Mouse (Mus musculus) lung, embryonic 14.5 days (tissue): ENCODE results near the gene Mansc1. TPM values are rescaled to one million over a fixed set of nuclear protein-coding genes. Genes with fewer than 3 reads are reported as not detected.

Experiments used
- ATAC-seq: fragments of 200-750 bp; cut with Nextera tagmentation; 2 replicates; pipeline ENCODE4 v1.8.0; 2017; ENCODE audit warnings: mild to moderate bottlenecking, moderate TSS enrichment, moderate library complexity; ENCODE audit not compliant: insufficient read depth
- DNase-seq: peaks from one replicate; pipeline ENCODE4 v3.0.0-alpha.2; 2015
- H3K27ac ChIP-seq: fragments of 300-500 bp; sonication (generic); 2 replicates; pipeline ENCODE4 v1.5.1; 2014; ENCODE audit warnings: low read depth, mild to moderate bottlenecking, moderate library complexity
- H3K27me3 ChIP-seq: fragments of 300-500 bp; sonication (generic); 2 replicates; pipeline ENCODE4 v1.6.1; 2014; ENCODE audit warnings: low read length, control low read depth; ENCODE audit not compliant: insufficient read depth
- H3K36me3 ChIP-seq: fragments of 300-500 bp; sonication (generic); 2 replicates; pipeline ENCODE4 v1.6.1; 2014; ENCODE audit warnings: control low read depth; ENCODE audit not compliant: insufficient read depth
- H3K4me1 ChIP-seq: fragments of 300-500 bp; sonication (generic); 2 replicates; pipeline ENCODE4 v1.6.1; 2014; ENCODE audit warnings: antibody characterized with exemption, control low read depth; ENCODE audit not compliant: insufficient read depth
- H3K4me2 ChIP-seq: fragments of 300-500 bp; sonication (generic); 2 replicates; pipeline ENCODE4 v1.6.1; 2014; ENCODE audit warnings: mild to moderate bottlenecking
- H3K4me3 ChIP-seq: fragments of 300-500 bp; sonication (generic); 2 replicates; pipeline ENCODE4 v1.5.1; 2014; ENCODE audit warnings: low read depth, low read length
- H3K9ac ChIP-seq: fragments of 300-500 bp; sonication (generic); 2 replicates; pipeline ENCODE4 v1.6.1; 2014
- H3K9me3 ChIP-seq: fragments of 300-500 bp; sonication (generic); 2 replicates; pipeline ENCODE4 v1.6.1; 2016; ENCODE audit warnings: low read depth, low read length, control low read depth
- CTCF ChIP-seq: IDR thresholded peaks from 2 replicates; pipeline ENCODE4 v1.5.1; 2016; ENCODE audit warnings: antibody characterized with exemption, low read depth
- WGBS: fragments of 180-500 bp; shearing (Covaris S2); extraction: QIAGEN DNeasy Blood & Tissue Kit; methylation state at CpG from one replicate; pipeline ENCODE4 v1.1.7; 2014; 5-methylcytosine and 5-hydroxymethylcytosine counted together
- polyA plus RNA-seq: library from polyadenylated mRNA; unstranded; fragments of >200 nt; fragmentation: Nextera tagmentation; extraction: Ambion mirVana; gene quantifications from 2 replicates; pipeline ENCODE4 v1.2.1, GENCODE M21; 2014

Mansc1 gene
- polyA plus RNA-seq, 1 experiment from 2014 or later, result 5.9 TPM

DNA sequence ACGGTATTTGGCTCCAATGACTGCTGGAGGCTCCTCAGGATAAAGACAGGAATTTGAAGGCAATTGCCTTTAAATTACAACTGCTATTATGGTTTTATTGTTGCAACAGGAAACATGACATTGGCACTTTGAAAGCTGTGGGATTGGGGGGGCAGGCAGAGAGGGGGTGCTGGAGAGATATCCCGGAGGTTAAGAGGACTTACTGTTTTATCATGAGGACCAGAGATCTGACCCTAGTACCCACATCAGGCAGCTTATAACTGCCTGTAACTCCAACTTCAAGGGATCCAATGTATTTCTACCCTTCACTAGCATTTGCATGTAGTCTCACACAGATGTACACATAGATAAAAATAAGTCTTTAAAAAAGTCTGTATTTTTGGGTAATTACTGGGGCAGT is 36.2 kb upstream of the Mansc1 start:
- 72% methylated on average over 2 of the region's 2 CpGs for WGBS
- H3K27me3 ChIP-seq, result no peaks in the 10 kb centered on the region
- no peak overlapping the region for H3K4me2 ChIP-seq
- no peak overlapping the region for H3K27ac ChIP-seq
- no peak for TF ChIP-seq CTCF
- no peaks in the 10 kb centered on the region for H3K9me3 ChIP-seq
- ATAC-seq (no peak), DNase-seq (no peak)
- no peak overlapping the region for H3K4me3 ChIP-seq
- H3K4me1 ChIP-seq, result no peaks in the 10 kb centered on the region
- no peaks in the 10 kb centered on the region for H3K36me3 ChIP-seq
- no peak overlapping the region for H3K9ac ChIP-seq

DNA sequence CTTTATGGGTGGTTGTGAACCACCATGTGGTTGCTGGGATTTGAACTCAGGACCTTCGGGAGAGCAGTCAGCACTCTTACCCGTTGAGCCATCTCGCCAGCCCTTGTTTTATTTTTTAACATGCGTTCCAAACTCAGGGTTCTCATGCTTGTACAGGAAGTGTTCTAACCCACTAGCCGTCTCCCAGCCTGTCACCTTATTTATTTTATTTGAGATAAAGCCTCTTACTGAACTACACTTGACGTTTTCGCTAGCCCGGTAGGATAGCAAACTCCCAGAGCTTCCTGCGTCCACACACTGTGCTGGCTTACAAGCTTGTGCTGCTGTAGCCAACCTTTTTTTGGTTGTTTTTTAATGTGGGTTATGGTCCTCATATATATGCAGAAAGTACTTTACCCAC is 33.5 kb upstream of the Mansc1 start:
- TF ChIP-seq CTCF, result no peak
- H3K9ac ChIP-seq, result no peak overlapping the region
- no peaks in the 10 kb centered on the region for H3K4me1 ChIP-seq
- H3K27ac ChIP-seq, result no peak overlapping the region
- H3K9me3 ChIP-seq, result no peaks in the 10 kb centered on the region
- H3K4me2 ChIP-seq, result no peak overlapping the region
- no peaks in the 10 kb centered on the region for H3K36me3 ChIP-seq
- no peak; the same call in 1 of the 2 replicates for ATAC-seq
- WGBS, result 21% methylated on average over 9 of the region's 9 CpGs
- peak; percentile 28 for DNase-seq
- H3K4me3 ChIP-seq, result no peak overlapping the region
- no peaks in the 10 kb centered on the region for H3K27me3 ChIP-seq

GRCm38 (mm10) chr6:134664573-134664972 is 32.3 kb upstream of the Mansc1 start:
- Histone ChIP-seq H3K9ac (no peak overlapping the region), H3K36me3 (no peaks in the 10 kb centered on the region), H3K4me2 (no peak overlapping the region), H3K4me1 (no peaks in the 10 kb centered on the region), H3K9me3 (no peaks in the 10 kb centered on the region), H3K27ac (no peak overlapping the region), H3K4me3 (no peak overlapping the region), H3K27me3 (no peaks in the 10 kb centered on the region)
- ATAC-seq (no peak), DNase-seq (no peak)
- 53% methylated on average over 5 of the region's 5 CpGs for WGBS
- TF ChIP-seq CTCF, result no peak

DNA sequence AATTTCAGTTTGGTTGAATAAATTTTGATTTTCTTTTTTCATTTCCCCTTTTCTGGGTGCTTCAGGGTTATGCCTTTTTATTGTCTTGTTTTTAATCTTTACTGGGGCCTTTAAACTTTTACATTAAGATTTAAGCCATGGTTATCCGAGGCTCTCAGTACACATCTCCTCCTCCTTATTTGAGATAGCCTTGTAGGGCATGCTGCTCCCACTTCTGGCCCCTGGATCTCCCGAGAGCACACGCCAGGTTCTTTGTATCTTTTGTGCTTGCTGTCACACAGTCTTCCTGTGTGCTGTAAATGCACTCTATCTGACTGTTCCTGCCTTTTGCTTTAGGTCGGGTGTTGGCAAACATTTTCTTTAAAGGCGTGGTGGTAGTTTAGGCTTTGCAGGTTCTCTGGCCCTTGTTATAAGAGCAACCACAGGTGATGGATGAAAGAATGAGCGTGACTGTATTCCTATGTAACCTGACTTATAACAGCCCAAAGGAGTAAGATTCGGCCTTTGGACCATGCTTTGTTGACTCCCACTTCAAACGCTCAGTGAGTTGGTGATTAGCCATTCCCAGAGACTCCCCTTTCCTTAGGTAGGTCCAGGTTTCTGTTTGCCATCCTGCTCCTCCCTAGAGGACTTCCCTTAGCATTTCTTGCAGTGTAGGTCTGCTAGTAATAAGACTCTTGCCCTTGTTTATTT is 28.6 kb upstream of the Mansc1 start:
- Histone ChIP-seq H3K4me3 (no peak overlapping the region), H3K9ac (no peak overlapping the region), H3K27ac (no peak overlapping the region), H3K27me3 (no peaks in the 10 kb centered on the region), H3K9me3 (no peaks in the 10 kb centered on the region), H3K36me3 (no peaks in the 10 kb centered on the region), H3K4me2 (no peak overlapping the region), H3K4me1 (no peaks in the 10 kb centered on the region)
- no peak for TF ChIP-seq CTCF
- DNase-seq (no peak), ATAC-seq (no peak)
- 58% methylated on average over 8 of the region's 8 CpGs for WGBS

- ATAC-seq (peak; percentile 94), DNase-seq (peak; percentile 88)
- WGBS, result 15% methylated on average over 9 of the region's 9 CpGs
Measured at GRCm38 (mm10) chr6:134659108-134659958, 27.0 kb upstream of the Mansc1 start.

DNA sequence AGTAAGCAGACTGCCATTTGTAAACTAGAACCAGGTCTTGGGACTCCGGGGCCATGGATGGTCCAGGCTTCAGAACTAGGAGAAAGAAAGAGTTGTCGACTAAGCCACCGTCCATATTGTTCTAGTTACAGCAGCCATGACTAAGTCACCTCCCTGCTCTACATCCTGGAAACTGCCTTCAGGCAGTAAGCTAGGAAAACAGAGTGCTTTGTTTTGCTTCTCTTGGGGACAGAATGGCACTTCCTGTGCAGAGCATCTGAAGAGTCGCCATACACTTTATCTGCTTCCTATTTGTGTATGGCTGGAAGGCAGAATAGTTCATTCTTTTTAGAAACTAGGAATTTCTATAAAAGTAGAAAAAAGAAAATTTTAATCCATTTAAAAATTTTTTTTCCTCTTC is 24.2 kb upstream of the Mansc1 start:
- ATAC-seq, result no peak
- 78% methylated on average over 4 of the region's 4 CpGs for WGBS

More at GRCm38 (mm10) chr6:134659108-134659958, 27.0 kb upstream of the Mansc1 start:
- TF ChIP-seq CTCF, result peak; percentile 80
- no peaks in the 10 kb centered on the region for H3K27me3 ChIP-seq
- no peaks in the 10 kb centered on the region for H3K4me1 ChIP-seq
- H3K9ac ChIP-seq, result no peak overlapping the region
- H3K36me3 ChIP-seq, result no peaks in the 10 kb centered on the region
- H3K4me2 ChIP-seq, result peak overlapping the region; percentile 24; the same call in 1 of the 2 replicates
- no peak overlapping the region for H3K27ac ChIP-seq
- H3K4me3 ChIP-seq, result no peak overlapping the region
- no peaks in the 10 kb centered on the region for H3K9me3 ChIP-seq

GRCm38 (mm10) chr6:134648356-134648755 is 16.1 kb upstream of the Mansc1 start:
- TF ChIP-seq CTCF, result no peak
- H3K27ac ChIP-seq, result no peak overlapping the region

More for the DNA sequence above, 24.2 kb upstream of the Mansc1 start:
- no peaks in the 10 kb centered on the region for H3K36me3 ChIP-seq
- no peak overlapping the region for H3K4me3 ChIP-seq
- no peak for TF ChIP-seq CTCF
- no peak for DNase-seq
- H3K9ac ChIP-seq, result no peak overlapping the region
- H3K4me1 ChIP-seq, result no peaks in the 10 kb centered on the region
- peak overlapping the region; percentile 18; the same call in 1 of the 2 replicates for H3K27ac ChIP-seq
- H3K27me3 ChIP-seq, result no peaks in the 10 kb centered on the region
- no peaks in the 10 kb centered on the region for H3K9me3 ChIP-seq
- no peak overlapping the region for H3K4me2 ChIP-seq

More at GRCm38 (mm10) chr6:134648356-134648755, 16.1 kb upstream of the Mansc1 start:
- ATAC-seq (no peak), DNase-seq (no peak)
- 77% methylated on average over 5 of the region's 5 CpGs for WGBS
- no peak overlapping the region for H3K4me3 ChIP-seq
- no peaks in the 10 kb centered on the region for H3K9me3 ChIP-seq
- no peak overlapping the region for H3K4me2 ChIP-seq
- no peaks in the 10 kb centered on the region for H3K27me3 ChIP-seq
- no peak overlapping the region for H3K9ac ChIP-seq
- no peaks in the 10 kb centered on the region for H3K4me1 ChIP-seq
- no peaks in the 10 kb centered on the region for H3K36me3 ChIP-seq
